Mouse (Mus musculus): ENCODE data around the gene Limch1. TPM values are rescaled to one million over a fixed set of nuclear protein-coding genes. Genes with fewer than 3 reads are reported as not detected.

Limch1 gene
- polyA plus RNA-seq, 1 experiment from 2014 or later: 61.9 TPM

DNA sequence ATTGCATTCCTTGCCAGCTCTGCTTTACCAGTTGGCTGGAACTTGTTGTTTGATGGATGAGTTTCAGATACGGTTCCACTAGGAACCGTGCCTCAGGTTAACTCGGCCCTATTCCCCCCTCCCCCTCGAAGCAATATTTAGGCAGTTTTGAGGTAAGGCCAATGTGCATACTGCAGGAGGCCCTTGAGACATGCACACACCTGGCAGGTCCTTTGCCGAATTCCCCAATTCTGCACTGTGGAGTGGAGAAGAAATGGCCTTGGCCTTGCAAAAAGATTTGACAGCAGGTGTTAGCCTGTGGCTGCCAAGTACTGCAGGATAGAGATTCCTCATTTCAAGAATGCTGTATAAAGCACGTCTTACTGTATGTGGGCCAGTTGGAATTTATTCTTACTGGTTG lies 45.5 kb downstream of the Limch1 start:
- Histone ChIP-seq H3K9ac (no peak overlapping the region), H3K4me1 (no peaks in the 10 kb centered on the region), H3K9me3 (no peaks in the 10 kb centered on the region), H3K4me3 (no peak overlapping the region), H3K4me2 (replicated peaks) (no peak overlapping the region), H3K27ac (no peak overlapping the region), H3K27me3 (no peaks in the 10 kb centered on the region), H3K36me3 (no peaks in the 10 kb centered on the region)
- ATAC-seq (ENCODE audit: insufficient number of reproducible peaks, insufficient read depth, low FRiP score, low TSS enrichment): no peak
- WGBS: 73% methylated on average over 6 of the region's 6 CpGs

- Histone ChIP-seq H3K4me3 (no peak overlapping the region), H3K36me3 (no peaks in the 10 kb centered on the region), H3K4me2 (replicated peaks) (no peak overlapping the region), H3K4me1 (peaks cover 7% of the 10 kb centered on the region), H3K9me3 (no peaks in the 10 kb centered on the region), H3K9ac (no peak overlapping the region), H3K27me3 (no peaks in the 10 kb centered on the region), H3K27ac (no peak overlapping the region)
- ATAC-seq (ENCODE audit: insufficient number of reproducible peaks, insufficient read depth, low FRiP score, low TSS enrichment): no peak
- 92% methylated on average over 3 of the region's 3 CpGs for WGBS
These were observed 47.6 kb downstream of the Limch1 start for GRCm38 (mm10) chr5:66793251-66793650.

DNA sequence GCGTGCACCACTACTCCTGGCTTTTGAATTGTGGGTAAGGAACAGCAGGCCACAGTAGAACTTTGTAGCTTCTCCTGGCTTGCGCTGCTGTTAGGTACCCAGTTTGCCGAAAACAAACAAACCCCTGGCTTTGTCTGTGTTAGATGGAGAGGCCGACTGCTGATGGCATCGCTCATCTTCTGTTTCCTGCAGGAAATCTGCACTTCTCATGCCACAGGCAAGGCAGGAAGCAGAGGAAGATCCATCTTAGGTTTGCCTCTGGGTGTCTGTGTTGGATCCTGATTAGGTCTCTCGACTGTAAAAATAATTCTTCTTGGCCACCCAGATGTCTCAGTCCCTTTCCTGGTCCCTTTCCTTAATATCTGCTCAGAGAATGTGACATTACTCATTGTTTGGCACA lies 51.7 kb downstream of the Limch1 start:
- Histone ChIP-seq H3K4me3 (no peak overlapping the region), H3K4me1 (peaks cover 28% of the 10 kb centered on the region), H3K36me3 (no peaks in the 10 kb centered on the region), H3K4me2 (replicated peaks) (no peak overlapping the region), H3K27me3 (no peaks in the 10 kb centered on the region), H3K9ac (no peak overlapping the region), H3K27ac (no peak overlapping the region), H3K9me3 (no peaks in the 10 kb centered on the region)
- no peak for ATAC-seq (ENCODE audit: insufficient number of reproducible peaks, insufficient read depth, low FRiP score, low TSS enrichment)
- 70% methylated on average over 6 of the region's 6 CpGs for WGBS

DNA sequence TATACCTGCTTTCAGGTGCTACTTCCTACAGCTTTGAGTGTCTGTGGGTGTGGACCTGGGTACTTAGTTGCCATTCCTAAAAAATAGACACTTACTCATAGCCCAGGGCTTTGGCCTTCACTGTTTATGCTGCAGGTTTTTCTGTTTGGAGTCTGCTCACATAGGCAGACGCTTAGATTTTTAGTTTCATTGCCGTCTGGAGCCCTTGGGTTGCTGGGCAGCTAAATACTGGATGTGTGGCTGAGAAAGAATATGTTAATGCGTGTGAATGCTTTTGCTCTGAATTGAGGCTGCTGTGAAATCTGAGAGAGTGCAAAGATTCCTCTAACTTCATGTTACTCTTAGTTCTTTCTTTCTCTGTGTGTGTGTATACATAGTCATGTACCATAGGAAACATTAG lies 52.5 kb downstream of the Limch1 start:
- Histone ChIP-seq H3K27me3 (no peaks in the 10 kb centered on the region), H3K9ac (no peak overlapping the region), H3K9me3 (no peaks in the 10 kb centered on the region), H3K4me2 (replicated peaks) (no peak overlapping the region), H3K4me3 (no peak overlapping the region), H3K27ac (peak overlapping the region; percentile 46; the same call in 1 of the 2 replicates), H3K4me1 (peaks cover 28% of the 10 kb centered on the region), H3K36me3 (no peaks in the 10 kb centered on the region)
- no peak for ATAC-seq (ENCODE audit: insufficient number of reproducible peaks, insufficient read depth, low FRiP score, low TSS enrichment)
- WGBS: 54% methylated on average over 3 of the region's 3 CpGs

DNA sequence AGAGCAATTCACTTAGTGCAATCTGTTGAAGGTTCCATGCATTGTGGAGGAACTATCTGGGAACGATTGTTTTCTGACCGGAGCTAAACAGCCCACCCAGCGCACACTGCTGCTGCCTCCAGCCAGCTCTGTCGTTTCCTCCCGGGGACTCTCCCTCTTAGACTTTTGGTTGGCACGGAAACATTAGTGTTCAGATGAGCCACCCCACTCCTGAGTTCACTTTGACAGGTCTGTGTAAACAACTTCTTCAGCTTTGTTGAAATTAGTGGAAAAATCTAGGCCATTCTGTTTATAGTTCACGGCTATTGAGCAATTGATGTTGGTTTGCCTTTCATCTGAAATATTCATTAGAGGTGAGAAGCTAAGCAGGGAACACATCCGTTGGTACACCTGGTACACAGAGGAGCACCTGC lies 53.0 kb downstream of the Limch1 start:
- Histone ChIP-seq H3K36me3 (no peaks in the 10 kb centered on the region), H3K4me2 (replicated peaks) (no peak overlapping the region), H3K4me3 (no peak overlapping the region), H3K27me3 (no peaks in the 10 kb centered on the region), H3K4me1 (peaks cover 28% of the 10 kb centered on the region), H3K27ac (peak overlapping the region; percentile 46; the same call in 1 of the 2 replicates), H3K9ac (no peak overlapping the region), H3K9me3 (no peaks in the 10 kb centered on the region)
- ATAC-seq (ENCODE audit: insufficient number of reproducible peaks, insufficient read depth, low FRiP score, low TSS enrichment): no peak
- 37% methylated on average over 8 of the region's 8 CpGs for WGBS

DNA sequence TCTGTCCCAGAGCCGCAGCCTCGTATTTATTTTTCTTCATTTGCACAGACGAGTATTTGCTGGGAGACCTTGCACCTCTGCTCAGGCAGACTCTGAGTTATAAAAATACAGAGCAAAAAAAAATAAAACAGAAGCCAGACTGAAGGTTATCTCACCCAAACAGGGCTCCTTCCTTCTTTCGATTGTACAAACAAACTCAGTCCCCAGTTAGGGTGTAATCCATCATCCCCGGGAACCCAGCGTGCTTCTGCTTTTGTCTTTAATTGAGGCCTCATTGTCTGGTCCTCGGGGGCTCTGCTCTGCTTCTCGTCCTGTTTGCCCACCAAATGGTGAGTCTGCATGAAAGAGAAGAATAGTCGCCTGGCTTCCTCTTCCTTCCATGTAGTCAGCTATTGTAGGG lies 54.6 kb downstream of the Limch1 start:
- 0 out of 2 replicates have a peak overlapping the region, but pooled peaks have one; percentile 24 for H3K27ac ChIP-seq
- no peaks in the 10 kb centered on the region for H3K27me3 ChIP-seq
- H3K36me3 ChIP-seq: no peaks in the 10 kb centered on the region
- no peak overlapping the region for H3K4me2 ChIP-seq (replicated peaks)
- no peak overlapping the region for H3K9ac ChIP-seq
- WGBS: 20% methylated on average over 9 of the region's 9 CpGs
- H3K9me3 ChIP-seq: no peaks in the 10 kb centered on the region
- H3K4me1 ChIP-seq: peaks cover 28% of the 10 kb centered on the region
- no peak for ATAC-seq (ENCODE audit: insufficient number of reproducible peaks, insufficient read depth, low FRiP score, low TSS enrichment)
- H3K4me3 ChIP-seq: no peak overlapping the region

- H3K9me3 ChIP-seq: no peaks in the 10 kb centered on the region
- 0 out of 2 replicates have a peak overlapping the region, but pooled peaks have one; percentile 9 for H3K27ac ChIP-seq
- 86% methylated on average over 6 of the region's 6 CpGs for WGBS
- ATAC-seq (ENCODE audit: insufficient number of reproducible peaks, insufficient read depth, low FRiP score, low TSS enrichment): no peak
- H3K4me1 ChIP-seq: peaks cover 28% of the 10 kb centered on the region
- no peak overlapping the region for H3K9ac ChIP-seq
- no peak overlapping the region for H3K4me3 ChIP-seq
- H3K4me2 ChIP-seq (replicated peaks): no peak overlapping the region
- H3K36me3 ChIP-seq: no peaks in the 10 kb centered on the region
- no peaks in the 10 kb centered on the region for H3K27me3 ChIP-seq
These were observed 55.4 kb downstream of the Limch1 start for GRCm38 (mm10) chr5:66800977-66801376.

GRCm38 (mm10) chr5:66802196-66802595 lies 56.6 kb downstream of the Limch1 start:
- Histone ChIP-seq H3K4me2 (replicated peaks) (no peak overlapping the region), H3K36me3 (no peaks in the 10 kb centered on the region), H3K4me3 (no peak overlapping the region), H3K9me3 (no peaks in the 10 kb centered on the region), H3K4me1 (peaks cover 28% of the 10 kb centered on the region), H3K27me3 (no peaks in the 10 kb centered on the region), H3K27ac (no peak overlapping the region), H3K9ac (no peak overlapping the region)
- WGBS: 59% methylated on average over 10 of the region's 10 CpGs
- ATAC-seq (ENCODE audit: insufficient number of reproducible peaks, insufficient read depth, low FRiP score, low TSS enrichment): no peak

DNA sequence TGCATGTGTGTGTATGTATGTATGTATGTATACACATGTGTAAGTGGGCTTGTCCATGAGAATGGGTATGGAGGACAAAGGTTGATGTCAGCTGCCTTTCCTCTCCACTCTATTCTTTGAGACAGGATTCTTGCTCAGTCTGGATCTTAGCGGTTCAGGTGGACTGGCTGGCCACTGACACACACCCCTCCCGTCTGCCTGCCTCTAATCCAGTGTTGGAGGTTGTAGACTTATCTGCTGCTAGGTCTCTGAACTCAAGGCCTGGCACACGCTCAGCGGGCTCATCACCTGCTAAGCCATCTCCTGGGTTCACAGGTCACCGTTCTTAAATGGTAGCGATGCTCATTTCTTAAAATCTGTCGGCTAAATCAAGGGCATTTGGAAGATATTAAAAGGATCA lies 60.7 kb downstream of the Limch1 start:
- Histone ChIP-seq H3K36me3 (no peaks in the 10 kb centered on the region), H3K4me2 (replicated peaks) (no peak overlapping the region), H3K27me3 (no peaks in the 10 kb centered on the region), H3K4me3 (no peak overlapping the region), H3K9ac (no peak overlapping the region), H3K4me1 (peaks cover 8% of the 10 kb centered on the region; the same call in 1 of the 2 replicates), H3K27ac (no peak overlapping the region), H3K9me3 (no peaks in the 10 kb centered on the region)
- ATAC-seq (ENCODE audit: insufficient number of reproducible peaks, insufficient read depth, low FRiP score, low TSS enrichment): no peak
- 64% methylated on average over 7 of the region's 7 CpGs for WGBS

- Histone ChIP-seq H3K4me3 (no peak overlapping the region), H3K9me3 (no peaks in the 10 kb centered on the region), H3K27ac (no peak overlapping the region), H3K36me3 (no peaks in the 10 kb centered on the region), H3K9ac (no peak overlapping the region), H3K4me2 (replicated peaks) (no peak overlapping the region), H3K4me1 (peaks cover 8% of the 10 kb centered on the region; the same call in 1 of the 2 replicates), H3K27me3 (no peaks in the 10 kb centered on the region)
- no peak for ATAC-seq (ENCODE audit: insufficient number of reproducible peaks, insufficient read depth, low FRiP score, low TSS enrichment)
- WGBS: 93% methylated on average over 6 of the region's 6 CpGs
These were observed 62.1 kb downstream of the Limch1 start for GRCm38 (mm10) chr5:66807737-66808136.

GRCm38 (mm10) chr5:66809016-66809570 lies 63.5 kb downstream of the Limch1 start:
- ATAC-seq (ENCODE audit: insufficient number of reproducible peaks, insufficient read depth, low FRiP score, low TSS enrichment): no peak
- H3K9me3 ChIP-seq: no peaks in the 10 kb centered on the region
- no peaks in the 10 kb centered on the region for H3K36me3 ChIP-seq
- H3K27me3 ChIP-seq: no peaks in the 10 kb centered on the region
- no peak overlapping the region for H3K4me3 ChIP-seq
- peak overlapping the region; percentile 17; the same call in 1 of the 2 replicates for H3K27ac ChIP-seq
- H3K9ac ChIP-seq: no peak overlapping the region
- WGBS: 71% methylated on average over 9 of the region's 9 CpGs
- H3K4me2 ChIP-seq (replicated peaks): no peak overlapping the region
- peaks cover 8% of the 10 kb centered on the region; the same call in 1 of the 2 replicates for H3K4me1 ChIP-seq

- Histone ChIP-seq H3K4me1 (peaks cover 8% of the 10 kb centered on the region; the same call in 1 of the 2 replicates), H3K27ac (no peak overlapping the region), H3K27me3 (no peaks in the 10 kb centered on the region), H3K9ac (no peak overlapping the region), H3K36me3 (no peaks in the 10 kb centered on the region), H3K4me3 (no peak overlapping the region), H3K4me2 (replicated peaks) (no peak overlapping the region), H3K9me3 (no peaks in the 10 kb centered on the region)
- WGBS: 58% methylated on average over 2 of the region's 2 CpGs
- no peak for ATAC-seq (ENCODE audit: insufficient number of reproducible peaks, insufficient read depth, low FRiP score, low TSS enrichment)
These were observed 64.8 kb downstream of the Limch1 start for GRCm38 (mm10) chr5:66810396-66810795.

Data from embryonic facial prominence, embryonic 12.5 days (tissue).